Mouse (Mus musculus) heart, embryonic 14.5 days (tissue): ENCODE results near the gene Carns1. TPM values are rescaled to one million over a fixed set of nuclear protein-coding genes. Genes with fewer than 3 reads are reported as not detected.

Experiments used
- ATAC-seq: fragments of 200-750 bp; cut with Nextera tagmentation; 2 replicates; pipeline ENCODE4 v1.8.0; 2017; ENCODE audit warnings: low read depth, moderate TSS enrichment; ENCODE audit not compliant: insufficient number of reproducible peaks, insufficient read depth, low FRiP score
- H3K27ac ChIP-seq, 2 experiments: fragments of 200-500 bp in 1 of 2; fragments of 300-500 bp in 1 of 2; sonication (generic) in 1 of 2; replicated peaks in 1 of 2; 2 replicates each; pipeline ENCODE4 v1.5.1; 2012 to 2014; ENCODE audit warnings: low read depth in 2 of 2, low read length in 2 of 2, control low read depth in 1 of 2, mild to moderate bottlenecking in 1 of 2, mixed read lengths in 1 of 2; ENCODE audit not compliant: control insufficient read depth in 1 of 2, insufficient read depth in 1 of 2
- H3K27me3 ChIP-seq: fragments of 300-500 bp; sonication (generic); 2 replicates; pipeline ENCODE4 v1.6.1; 2014; ENCODE audit warnings: mild to moderate bottlenecking, low read length, control low read depth; ENCODE audit not compliant: control insufficient read depth, insufficient read depth
- H3K36me3 ChIP-seq: fragments of 300-500 bp; sonication (generic); 2 replicates; pipeline ENCODE4 v1.6.1; 2014; ENCODE audit warnings: mild to moderate bottlenecking, control low read depth, low read length, mixed read lengths; ENCODE audit not compliant: control insufficient read depth, insufficient read depth
- H3K4me1 ChIP-seq, 2 experiments: fragments of 200-500 bp in 1 of 2; fragments of 300-500 bp in 1 of 2; sonication (generic) in 1 of 2; 2 replicates each; pipeline ENCODE4 v1.6.1; 2012 to 2014; ENCODE audit warnings: low read length in 2 of 2, control low read depth in 1 of 2, mixed read lengths in 1 of 2; ENCODE audit not compliant: control insufficient read depth in 2 of 2, insufficient read depth in 2 of 2
- H3K4me2 ChIP-seq: fragments of 300-500 bp; sonication (generic); 2 replicates; pipeline ENCODE4 v1.6.1; 2014; ENCODE audit warnings: mild to moderate bottlenecking, low read length
- H3K4me3 ChIP-seq, 2 experiments: fragments of 200-500 bp in 1 of 2; fragments of 300-500 bp in 1 of 2; sonication (generic) in 1 of 2; 2 replicates each; pipeline ENCODE4 v1.5.1; 2012 to 2014; ENCODE audit warnings: low read length in 2 of 2, mild to moderate bottlenecking in 2 of 2, control low read depth in 1 of 2, low read depth in 1 of 2, moderate library complexity in 1 of 2; ENCODE audit not compliant: control insufficient read depth in 1 of 2, insufficient read depth in 1 of 2
- H3K9ac ChIP-seq: fragments of 300-500 bp; sonication (generic); 2 replicates; pipeline ENCODE4 v1.6.1; 2014; ENCODE audit warnings: mild to moderate bottlenecking, low read length
- H3K9me3 ChIP-seq: fragments of 300-500 bp; sonication (generic); 2 replicates; pipeline ENCODE4 v1.6.1; 2016; ENCODE audit warnings: low read length, control low read depth; ENCODE audit not compliant: control insufficient read depth
- WGBS: fragments of 180-500 bp; shearing (Covaris S2); extraction: QIAGEN DNeasy Blood & Tissue Kit; methylation state at CpG from one replicate; pipeline ENCODE4 v1.1.7; 2014; 5-methylcytosine and 5-hydroxymethylcytosine counted together
- polyA plus RNA-seq: library from polyadenylated mRNA; unstranded; fragments of >200 nt; fragmentation: Nextera tagmentation; extraction: Ambion mirVana; gene quantifications from 2 replicates; pipeline ENCODE4 v1.2.1, GENCODE M21; 2014

The Carns1 gene
- polyA plus RNA-seq, 1 experiment from 2014 or later, result 6.5 TPM

GRCm38 (mm10) chr19:4183689-4184088 is 8.4 kb upstream of the Carns1 start:
- peaks cover 24 to 28% of the 10 kb centered on the region in 2 experiments for H3K4me1 ChIP-seq
- H3K36me3 ChIP-seq, result no peaks in the 10 kb centered on the region
- WGBS, result 90% methylated on average over 2 of the region's 2 CpGs
- H3K4me2 ChIP-seq, result no peak overlapping the region
- no peak for ATAC-seq
- no peaks in the 10 kb centered on the region for H3K9me3 ChIP-seq
- no peak overlapping the region for H3K27ac ChIP-seq
- no peak overlapping the region for H3K9ac ChIP-seq
- H3K4me3 ChIP-seq, result no peak overlapping the region
- H3K27me3 ChIP-seq, result no peaks in the 10 kb centered on the region

GRCm38 (mm10) chr19:4181892-4182291 is 6.6 kb upstream of the Carns1 start:
- Histone ChIP-seq H3K4me1 (peaks cover 15 to 19% of the 10 kb centered on the region in 2 experiments), H3K9ac (no peak overlapping the region), H3K27ac (no peak overlapping the region), H3K9me3 (no peaks in the 10 kb centered on the region), H3K36me3 (no peaks in the 10 kb centered on the region), H3K4me3 (no peak overlapping the region), H3K27me3 (no peaks in the 10 kb centered on the region), H3K4me2 (no peak overlapping the region)
- ATAC-seq, result no peak
- WGBS, result 48% methylated on average over 3 of the region's 3 CpGs

GRCm38 (mm10) chr19:4180411-4180810 is 5.1 kb upstream of the Carns1 start:
- Histone ChIP-seq H3K9me3 (no peaks in the 10 kb centered on the region), H3K4me2 (no peak overlapping the region), H3K4me3 (no peak overlapping the region), H3K4me1 (peaks cover 14 to 15% of the 10 kb centered on the region in 2 experiments), H3K9ac (no peak overlapping the region), H3K27ac (no peak overlapping the region), H3K27me3 (no peaks in the 10 kb centered on the region), H3K36me3 (no peaks in the 10 kb centered on the region)
- WGBS, result 81% methylated on average over 7 of the region's 7 CpGs
- no peak for ATAC-seq

GRCm38 (mm10) chr19:4172925-4173324 is 2.4 kb downstream of the Carns1 start:
- peaks cover 31 to 50% of the 10 kb centered on the region in 2 experiments for H3K4me1 ChIP-seq
- WGBS, result 60% methylated on average over 11 of the region's 11 CpGs

GRCm38 (mm10) chr19:4171393-4172290 is 3.6 kb downstream of the Carns1 start:
- Histone ChIP-seq H3K9me3 (no peaks in the 10 kb centered on the region), H3K27me3 (no peaks in the 10 kb centered on the region), H3K4me3 (no peak overlapping the region), H3K36me3 (no peaks in the 10 kb centered on the region), H3K4me1 (peaks cover 36 to 55% of the 10 kb centered on the region in 2 experiments), H3K4me2 (peak overlapping the region; percentile 26), H3K27ac (peak overlapping the region; percentile 57 to 84), H3K9ac (peak overlapping the region; percentile 47)
- ATAC-seq, result peak; percentile 18; the same call in 1 of the 2 replicates
- 46% methylated on average over 13 of the region's 13 CpGs for WGBS

More at GRCm38 (mm10) chr19:4172925-4173324, 2.4 kb downstream of the Carns1 start:
- H3K27me3 ChIP-seq, result no peaks in the 10 kb centered on the region
- peak overlapping the region in 1 of 2 experiments; percentile 84; a peak in 2 of 4 replicates for H3K27ac ChIP-seq
- no peaks in the 10 kb centered on the region for H3K9me3 ChIP-seq
- no peak for ATAC-seq
- no peak overlapping the region for H3K4me3 ChIP-seq
- H3K4me2 ChIP-seq, result no peak overlapping the region
- peak overlapping the region; percentile 21; the same call in 1 of the 2 replicates for H3K9ac ChIP-seq
- no peaks in the 10 kb centered on the region for H3K36me3 ChIP-seq

- H3K4me3 ChIP-seq, result no peak overlapping the region
- peak overlapping the region; percentile 26; the same call in 1 of the 2 replicates for H3K4me2 ChIP-seq
- no peaks in the 10 kb centered on the region for H3K9me3 ChIP-seq
- WGBS, result 94% methylated on average over 10 of the region's 10 CpGs
- peak overlapping the region; percentile 47 for H3K9ac ChIP-seq
- no peak for ATAC-seq
- peak overlapping the region; percentile 57 to 92; a peak in 3 of 4 replicates for H3K27ac ChIP-seq
- no peaks in the 10 kb centered on the region for H3K27me3 ChIP-seq
- H3K36me3 ChIP-seq, result no peaks in the 10 kb centered on the region
- H3K4me1 ChIP-seq, result peaks cover 38 to 60% of the 10 kb centered on the region in 2 experiments
Measured at GRCm38 (mm10) chr19:4170723-4171392, 4.4 kb downstream of the Carns1 start.

- WGBS, result 7% methylated on average over 27 of the region's 27 CpGs
- H3K36me3 ChIP-seq, result no peaks in the 10 kb centered on the region
- peak; percentile 3; the same call in 1 of the 2 replicates for ATAC-seq
- H3K4me2 ChIP-seq, result peak overlapping the region; percentile 91
- no peaks in the 10 kb centered on the region for H3K9me3 ChIP-seq
- H3K4me3 ChIP-seq, result peak overlapping the region; percentile 46
- peak overlapping the region; percentile 86 for H3K9ac ChIP-seq
- no peaks in the 10 kb centered on the region for H3K27me3 ChIP-seq
- peak overlapping the region; percentile 74 to 92 for H3K27ac ChIP-seq
- peaks cover 29 to 50% of the 10 kb centered on the region in 2 experiments for H3K4me1 ChIP-seq
Measured at GRCm38 (mm10) chr19:4169810-4170209, 5.5 kb downstream of the Carns1 start.
